Mouse (Mus musculus): ENCODE measurements around the gene Coq4. TPM values are rescaled to one million over a fixed set of nuclear protein-coding genes. Genes with fewer than 3 reads are reported as not detected.

Coq4 gene
- polyA plus RNA-seq (2012; fragmentation: generic; extraction: Trizol): 10 to 100 TPM; 17.0 to 54.9 TPM

GRCm38 (mm10) chr2:29787104-29787917 is at the start of gene Coq4:
Gene Coq4, plus strand, starts transcription at chr2:29787493.

GRCm38 (mm10) chr2:29751497-29751896 is 35.8 kb upstream of the Coq4 start, which contains the start of gene Gm13420:
Gene Gm13420, minus strand, starts transcription at chr2:29751685.

GRCm38 (mm10) chr2:29787937-29788681 is 816 bp downstream of the Coq4 start, which contains the start of gene Trub2:
Gene Trub2, minus strand, starts transcription at chr2:29788502.

GRCm38 (mm10) chr2:29802075-29802826 is 15.0 kb downstream of the Coq4 start, which contains the start of gene Slc27a4:
Gene Slc27a4, plus strand, starts transcription at chr2:29802634.

GRCm38 (mm10) chr2:29820025-29820817 is 32.9 kb downstream of the Coq4 start, which contains the start of gene Urm1:
Gene Urm1, plus strand, starts transcription at chr2:29820075.

Other genes with a start within 250 kb of the Coq4 start
- gene Rapgef1, start 167.8 kb upstream of the Coq4 start, polyA plus RNA-seq (2012; fragmentation: generic; extraction: Trizol): 10 to 100 TPM; 24.4 to 43.6 TPM
- not detected for gene Gm13420, start 35.8 kb upstream of the Coq4 start, polyA plus RNA-seq (2012; fragmentation: generic; extraction: Trizol)
- not detected for gene Gm13547, start 28.2 kb upstream of the Coq4 start, polyA plus RNA-seq (2012; fragmentation: generic; extraction: Trizol)
- 10 to 100 TPM; 11.3 to 17.7 TPM for gene Trub2, start 1.0 kb downstream of the Coq4 start, polyA plus RNA-seq (2012; fragmentation: generic; extraction: Trizol)
- gene Slc27a4, start 15.1 kb downstream of the Coq4 start, polyA plus RNA-seq (2012; fragmentation: generic; extraction: Trizol): 10 to 100 TPM; 18.4 to 24.1 TPM
- gene Urm1, start 32.6 kb downstream of the Coq4 start, polyA plus RNA-seq (2012; fragmentation: generic; extraction: Trizol): 10 to 100 TPM; 48.4 to 54.2 TPM
- gene Cercam, start 81.7 kb downstream of the Coq4 start, polyA plus RNA-seq (2012; fragmentation: generic; extraction: Trizol): 1 to 10 TPM in 1 of 2 experiments, under 1 TPM in 1; 0.12 to 2.1 TPM
- 10 to 100 TPM in 1 of 2 experiments, 1 to 10 TPM in 1; 8.9 to 31.3 TPM for gene Odf2, start 101.7 kb downstream of the Coq4 start, polyA plus RNA-seq (2012; fragmentation: generic; extraction: Trizol)
- 10 to 100 TPM; 14.2 to 23.3 TPM for gene Gle1, start 147.9 kb downstream of the Coq4 start, polyA plus RNA-seq (2012; fragmentation: generic; extraction: Trizol)
- gene Sptan1, start 178.1 kb downstream of the Coq4 start, polyA plus RNA-seq (2012; fragmentation: generic; extraction: Trizol): 100 to 1,000 TPM in 1 of 2 experiments, 10 to 100 TPM in 1; 22.2 to 162 TPM

Data from C3H10T1/2 (cell line).